Mouse (Mus musculus) bone marrow, adult 2 months (tissue): Measurements from ENCODE around the gene Iqcn.

Source experiments
- CTCF ChIP-seq: fragments of 200-500 bp; IDR thresholded peaks from 2 replicates; pipeline ENCODE4 v1.5.1; 2011; ENCODE audit warnings: low read length, control low read depth; ENCODE audit not compliant: control insufficient read depth, insufficient read depth
- POLR2A ChIP-seq: fragments of 200-500 bp; IDR thresholded peaks from 2 replicates; pipeline ENCODE4 v1.6.1; 2011; ENCODE audit warnings: low read depth, mild to moderate bottlenecking, control low read depth, low read length, borderline replicate concordance; ENCODE audit not compliant: control insufficient read depth

DNA sequence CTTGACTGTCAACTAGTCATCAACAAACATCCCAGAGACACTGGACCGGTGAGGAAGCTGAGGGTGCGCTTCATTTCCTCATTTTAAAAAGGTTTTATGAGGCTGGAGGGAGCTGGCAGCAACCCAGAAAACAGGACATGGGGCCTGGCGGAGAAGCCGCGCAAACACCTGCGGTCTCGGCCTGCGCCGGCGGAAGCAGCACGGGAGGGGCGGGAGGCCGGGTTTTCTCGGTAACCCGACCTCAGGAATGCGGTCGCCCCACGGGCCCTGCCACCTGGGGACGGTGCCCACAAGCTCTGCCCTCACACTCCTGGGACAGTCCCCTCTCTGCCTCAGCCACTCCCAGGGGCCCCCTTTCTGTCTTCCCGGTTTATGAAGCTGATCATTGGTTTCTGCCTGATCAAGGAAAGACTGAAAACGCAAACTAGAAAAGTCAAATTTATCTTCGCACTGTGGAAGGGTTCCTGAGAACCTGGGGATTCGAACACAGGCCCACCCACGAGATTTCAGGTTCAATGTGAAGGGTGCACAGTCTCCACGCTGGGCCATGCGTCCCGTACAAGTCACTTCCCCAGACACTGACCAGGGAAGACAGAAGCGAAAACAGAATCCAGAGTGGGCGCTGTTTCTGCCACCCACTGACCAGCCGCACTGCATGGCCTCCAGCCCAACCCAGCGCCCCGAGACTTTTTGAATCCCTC is 7.8 kb upstream of the Iqcn start:
- TF ChIP-seq CTCF (no peak), POLR2A (peak; percentile 27; the same call in 1 of the 2 replicates)
